Mouse (Mus musculus): ENCODE data around the gene Pum3. TPM values are rescaled to one million over a fixed set of nuclear protein-coding genes. Genes with fewer than 3 reads are reported as not detected.

Gene Pum3
- polyA plus RNA-seq (2015; fragmentation: Nextera tagmentation; extraction: Ambion mirVana): 45.5 and 45.6 TPM in 2 replicates

DNA sequence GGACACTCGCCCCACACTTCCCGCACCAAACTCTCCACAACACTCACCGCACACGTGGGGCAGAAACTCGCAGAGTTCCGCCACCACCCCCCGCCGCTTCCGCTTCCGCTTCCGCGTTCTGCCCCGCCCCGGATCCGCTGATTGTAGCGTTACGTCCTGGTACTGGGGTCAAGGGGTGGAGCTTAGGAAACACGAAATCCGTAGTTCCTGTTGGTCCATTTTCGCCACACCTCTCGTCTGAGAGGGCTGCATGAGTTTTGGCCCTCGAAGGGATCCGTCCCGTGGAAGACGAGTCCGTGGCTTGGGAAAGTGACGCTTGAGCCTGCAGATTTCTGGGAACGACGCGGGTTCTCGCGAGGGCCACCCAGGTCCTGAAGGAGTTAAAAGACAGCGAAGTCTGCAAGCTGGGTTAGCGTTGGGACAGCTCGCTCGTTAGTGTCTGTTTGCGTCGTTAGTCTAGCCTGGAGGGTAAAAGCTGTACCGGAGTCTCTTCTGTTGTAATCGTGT lies at the start of gene Pum3:
TSS of gene Pum3 (minus strand) at position 81 of the 507 bp plus-strand sequence.
- WGBS: under 1% methylated on average over 39 of the region's 40 CpGs
- peak; percentile 98 for ATAC-seq (ENCODE audit: low FRiP score, low TSS enrichment)
- peak; percentile 97 for DNase-seq (ENCODE audit: low spot score)

DNA sequence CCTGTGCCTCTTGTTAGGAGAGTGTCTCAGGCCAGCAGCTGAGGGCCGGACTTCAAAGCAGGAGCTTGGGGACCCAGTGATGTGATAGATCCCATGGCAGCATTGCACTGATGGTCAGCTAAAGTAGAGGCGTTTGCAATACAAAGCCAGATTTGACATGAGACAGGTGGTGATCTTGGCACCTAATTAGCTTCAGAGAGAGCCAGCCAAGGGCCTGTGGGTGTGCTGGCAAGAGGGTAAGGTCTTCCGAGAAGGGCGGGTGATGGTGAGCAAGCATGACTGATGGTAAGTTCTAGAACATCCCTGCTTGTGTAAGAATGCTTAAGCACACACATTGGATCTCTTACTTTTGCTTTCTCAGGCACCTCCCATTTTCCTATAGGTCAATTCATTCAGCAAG lies 37.1 kb upstream of the Pum3 start:
- Histone ChIP-seq H3K9me3 (ENCODE audit: control insufficient read depth, low read length) (no peaks in the 10 kb centered on the region), H3K27me3 (ENCODE audit: control insufficient read depth, insufficient read depth, low read length) (no peaks in the 10 kb centered on the region), H3K9ac (ENCODE audit: low read length) (no peak overlapping the region), H3K27ac (replicated peaks) (no peak overlapping the region), H3K4me2 (replicated peaks; ENCODE audit: low read depth) (no peak overlapping the region), H3K36me3 (ENCODE audit: control insufficient read depth, insufficient read depth, low read length) (no peaks in the 10 kb centered on the region), H3K4me1 (replicated peaks; ENCODE audit: control insufficient read depth, insufficient read depth) (no peaks in the 10 kb centered on the region), H3K4me3 (ENCODE audit: low read depth, low read length) (no peak overlapping the region)
- no peak for ATAC-seq (ENCODE audit: low FRiP score, low TSS enrichment)
- TF ChIP-seq EP300 (optimal IDR thresholded peaks at IDR 0.05) (no peak), CTCF (IDR thresholded peaks at IDR 0.05; ENCODE audit: low read depth) (no peak)
- WGBS: 76% methylated on average over 4 of the region's 4 CpGs
- DNase-seq (ENCODE audit: low spot score): no peak

More for the DNA sequence above, at the start of gene Pum3:
- peak within 1 kb of the TSS; percentile 78 for H3K4me3 ChIP-seq (ENCODE audit: low read depth, low read length)
- H3K9ac ChIP-seq (ENCODE audit: low read length): peak within 1 kb of the TSS; percentile 78
- H3K36me3 ChIP-seq (ENCODE audit: control insufficient read depth, insufficient read depth, low read length): 0 out of 2 replicates have a peak, but pooled peaks cover 2% of the 10 kb centered on the region
- peaks cover 3% of the 10 kb centered on the region; the same call in 1 of the 2 replicates for H3K4me1 ChIP-seq (replicated peaks; ENCODE audit: control insufficient read depth, insufficient read depth)
- peak within 1 kb of the TSS; percentile 91 for H3K27ac ChIP-seq (replicated peaks)
- no peaks in the 10 kb centered on the region for H3K9me3 ChIP-seq (ENCODE audit: control insufficient read depth, low read length)
- peak; percentile 98 for TF ChIP-seq EP300 (optimal IDR thresholded peaks at IDR 0.05)
- TF ChIP-seq CTCF (IDR thresholded peaks at IDR 0.05; ENCODE audit: low read depth): no peak
- no peaks in the 10 kb centered on the region for H3K27me3 ChIP-seq (ENCODE audit: control insufficient read depth, insufficient read depth, low read length)
- peak within 1 kb of the TSS; percentile 70 for H3K4me2 ChIP-seq (replicated peaks; ENCODE audit: low read depth)

DNA sequence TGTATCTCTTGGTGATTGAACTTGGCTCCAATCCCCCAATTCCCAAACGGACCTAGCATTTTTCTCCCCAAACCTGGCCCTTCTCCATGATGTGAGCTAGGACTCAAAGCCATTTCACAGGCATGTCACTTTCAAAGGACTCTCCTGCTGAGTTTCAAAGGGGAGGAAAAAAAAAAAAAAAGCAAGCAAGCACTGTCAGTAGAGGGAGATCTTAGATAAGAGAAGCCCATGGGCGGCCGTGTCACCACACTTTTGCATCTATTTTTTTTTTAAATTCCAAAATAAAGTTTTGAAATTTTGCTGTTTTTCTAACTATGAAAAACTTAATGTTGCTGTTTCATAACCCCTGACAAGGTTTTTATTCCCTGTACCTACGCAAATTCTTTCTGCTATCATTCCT lies 33.0 kb upstream of the Pum3 start:
- Histone ChIP-seq H3K4me3 (ENCODE audit: low read depth, low read length) (no peak overlapping the region), H3K27ac (replicated peaks) (no peak overlapping the region), H3K9me3 (ENCODE audit: control insufficient read depth, low read length) (no peaks in the 10 kb centered on the region), H3K4me2 (replicated peaks; ENCODE audit: low read depth) (no peak overlapping the region), H3K36me3 (ENCODE audit: control insufficient read depth, insufficient read depth, low read length) (no peaks in the 10 kb centered on the region), H3K4me1 (replicated peaks; ENCODE audit: control insufficient read depth, insufficient read depth) (no peaks in the 10 kb centered on the region), H3K27me3 (ENCODE audit: control insufficient read depth, insufficient read depth, low read length) (no peaks in the 10 kb centered on the region), H3K9ac (ENCODE audit: low read length) (no peak overlapping the region)
- ATAC-seq (ENCODE audit: low FRiP score, low TSS enrichment): no peak
- TF ChIP-seq CTCF (IDR thresholded peaks at IDR 0.05; ENCODE audit: low read depth): peak; percentile 14; the same call in 1 of the 2 replicates
- no peak for TF ChIP-seq EP300 (optimal IDR thresholded peaks at IDR 0.05)
- DNase-seq (ENCODE audit: low spot score): no peak
- WGBS: 58% methylated on average over 4 of the region's 4 CpGs

DNA sequence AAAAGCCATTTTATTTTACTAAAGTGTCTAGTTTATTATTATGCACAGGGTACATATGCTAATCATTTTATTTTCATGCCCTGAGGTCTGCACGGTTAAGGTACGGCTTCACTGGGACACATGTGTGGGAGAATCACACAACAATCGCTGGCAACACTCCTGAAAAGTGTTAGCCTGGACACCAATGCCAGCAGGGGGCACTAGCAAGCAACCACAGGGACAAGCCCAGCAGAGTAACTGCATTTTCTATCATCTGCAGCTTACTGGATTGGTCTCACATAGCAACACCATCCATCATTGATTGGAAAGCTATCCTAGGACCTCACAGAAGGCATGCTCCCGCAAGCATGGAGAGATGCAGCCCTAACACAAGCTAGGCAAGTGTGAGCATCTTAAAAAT lies 20.8 kb upstream of the Pum3 start:
- H3K9me3 ChIP-seq (ENCODE audit: control insufficient read depth, low read length): no peaks in the 10 kb centered on the region
- H3K4me2 ChIP-seq (replicated peaks; ENCODE audit: low read depth): no peak overlapping the region
- no peaks in the 10 kb centered on the region for H3K27me3 ChIP-seq (ENCODE audit: control insufficient read depth, insufficient read depth, low read length)
- no peaks in the 10 kb centered on the region for H3K4me1 ChIP-seq (replicated peaks; ENCODE audit: control insufficient read depth, insufficient read depth)
- DNase-seq (ENCODE audit: low spot score) (peak; percentile 75), ATAC-seq (ENCODE audit: low FRiP score, low TSS enrichment) (no peak)
- no peaks in the 10 kb centered on the region for H3K36me3 ChIP-seq (ENCODE audit: control insufficient read depth, insufficient read depth, low read length)
- H3K9ac ChIP-seq (ENCODE audit: low read length): no peak overlapping the region
- H3K4me3 ChIP-seq (ENCODE audit: low read depth, low read length): no peak overlapping the region
- 22% methylated on average over 4 of the region's 4 CpGs for WGBS
- no peak overlapping the region for H3K27ac ChIP-seq (replicated peaks)
- TF ChIP-seq CTCF (IDR thresholded peaks at IDR 0.05; ENCODE audit: low read depth) (peak; percentile 93), EP300 (optimal IDR thresholded peaks at IDR 0.05) (no peak)

DNA sequence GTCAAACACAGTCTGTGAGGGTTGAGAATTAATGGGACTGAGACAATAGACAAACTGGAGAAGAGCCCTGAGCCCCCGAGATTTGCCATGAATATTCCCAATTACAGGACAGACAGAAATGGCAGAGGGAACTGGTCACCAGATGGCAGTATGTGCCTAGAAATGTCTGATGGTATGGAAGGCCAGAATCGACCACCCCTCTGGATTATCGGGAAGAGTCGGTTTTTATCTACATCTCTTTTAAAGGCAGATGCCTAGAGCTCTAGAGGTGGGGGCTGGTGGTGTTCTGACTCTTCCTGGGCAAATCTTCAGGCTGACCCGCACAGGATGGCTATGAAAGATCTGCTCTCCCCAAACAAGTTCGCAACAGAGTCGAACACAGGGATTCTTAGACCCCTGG lies 17.9 kb upstream of the Pum3 start:
- TF ChIP-seq CTCF (IDR thresholded peaks at IDR 0.05; ENCODE audit: low read depth) (peak; percentile 80), EP300 (optimal IDR thresholded peaks at IDR 0.05) (no peak)
- H3K9ac ChIP-seq (ENCODE audit: low read length): no peak overlapping the region
- peak; percentile 30 for DNase-seq (ENCODE audit: low spot score)
- no peak for ATAC-seq (ENCODE audit: low FRiP score, low TSS enrichment)
- no peak overlapping the region for H3K27ac ChIP-seq (replicated peaks)
- H3K4me2 ChIP-seq (replicated peaks; ENCODE audit: low read depth): no peak overlapping the region
- no peaks in the 10 kb centered on the region for H3K36me3 ChIP-seq (ENCODE audit: control insufficient read depth, insufficient read depth, low read length)
- H3K4me3 ChIP-seq (ENCODE audit: low read depth, low read length): no peak overlapping the region
- no peaks in the 10 kb centered on the region for H3K4me1 ChIP-seq (replicated peaks; ENCODE audit: control insufficient read depth, insufficient read depth)
- no peaks in the 10 kb centered on the region for H3K27me3 ChIP-seq (ENCODE audit: control insufficient read depth, insufficient read depth, low read length)
- H3K9me3 ChIP-seq (ENCODE audit: control insufficient read depth, low read length): no peaks in the 10 kb centered on the region
- WGBS: 28% methylated on average over 7 of the region's 7 CpGs

DNA sequence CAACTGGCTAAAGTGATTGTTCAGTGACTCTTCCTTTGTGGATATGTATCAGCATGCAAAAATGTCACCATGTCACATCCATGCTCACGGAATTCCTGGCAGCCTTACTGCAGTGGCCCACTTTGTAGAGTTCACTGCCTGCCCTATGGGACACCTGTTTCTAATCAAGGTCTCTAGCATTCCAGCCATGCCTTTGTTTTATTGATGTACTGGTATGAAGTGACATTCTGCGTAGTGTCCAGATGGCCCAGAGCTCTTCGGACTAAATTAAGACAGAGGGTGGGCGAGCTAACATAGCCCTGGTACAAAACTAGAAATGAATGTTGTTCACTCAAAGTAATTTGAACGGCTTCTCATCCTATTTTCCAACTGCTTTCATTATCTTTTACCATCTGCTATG lies 11.5 kb upstream of the Pum3 start:
- WGBS: 69% methylated on average over 5 of the region's 5 CpGs
- ATAC-seq (ENCODE audit: low FRiP score, low TSS enrichment): no peak
- DNase-seq (ENCODE audit: low spot score): no peak
- no peaks in the 10 kb centered on the region for H3K27me3 ChIP-seq (ENCODE audit: control insufficient read depth, insufficient read depth, low read length)
- H3K27ac ChIP-seq (replicated peaks): no peak overlapping the region
- H3K4me3 ChIP-seq (ENCODE audit: low read depth, low read length): no peak overlapping the region
- no peaks in the 10 kb centered on the region for H3K4me1 ChIP-seq (replicated peaks; ENCODE audit: control insufficient read depth, insufficient read depth)
- no peak overlapping the region for H3K4me2 ChIP-seq (replicated peaks; ENCODE audit: low read depth)
- H3K9ac ChIP-seq (ENCODE audit: low read length): no peak overlapping the region
- no peak for TF ChIP-seq EP300 (optimal IDR thresholded peaks at IDR 0.05)
- no peak for TF ChIP-seq CTCF (IDR thresholded peaks at IDR 0.05; ENCODE audit: low read depth)
- no peaks in the 10 kb centered on the region for H3K36me3 ChIP-seq (ENCODE audit: control insufficient read depth, insufficient read depth, low read length)
- no peaks in the 10 kb centered on the region for H3K9me3 ChIP-seq (ENCODE audit: control insufficient read depth, low read length)

Data from stomach, postnatal 0 days (tissue).